Mouse (Mus musculus) heart, adult 2 months (tissue): ENCODE results near the gene Gm9887. TPM values are rescaled to one million over a fixed set of nuclear protein-coding genes. Genes with fewer than 3 reads are reported as not detected.

Source experiments
- DNase-seq, 2 experiments: peaks; one replicate each; pipeline ENCODE4 v3.0.0; 2021
- H3K27ac ChIP-seq: fragments of 200-600 bp; 2 replicates; pipeline ENCODE4 v1.8.1; 2022
- H3K27me3 ChIP-seq: fragments of 200-500 bp; 2 replicates; pipeline ENCODE4 v1.6.1; 2012; ENCODE audit warnings: mild to moderate bottlenecking, low read length, inconsistent platforms, mixed read lengths; ENCODE audit not compliant: control insufficient read depth, insufficient read depth
- H3K36me3 ChIP-seq: fragments of 200-500 bp; 2 replicates; pipeline ENCODE4 v1.6.1; 2012; ENCODE audit warnings: low read length, inconsistent platforms; ENCODE audit not compliant: control insufficient read depth, insufficient read depth
- H3K4me1 ChIP-seq: fragments of 200-500 bp; 2 replicates; pipeline ENCODE4 v1.6.1; 2011; ENCODE audit warnings: low read length; ENCODE audit not compliant: control insufficient read depth, insufficient read depth
- H3K4me3 ChIP-seq: fragments of 200-600 bp; 2 replicates; pipeline ENCODE4 v1.8.1; 2022
- H3K79me2 ChIP-seq: fragments of 200-500 bp; replicated peaks from 2 replicates; pipeline ENCODE4 v1.6.1; 2012; ENCODE audit warnings: mild to moderate bottlenecking, inconsistent platforms, low read length, moderate library complexity, mixed read lengths; ENCODE audit not compliant: control insufficient read depth, insufficient read depth
- H3K9ac ChIP-seq: fragments of 200-500 bp; 2 replicates; pipeline ENCODE4 v1.6.1; 2012; ENCODE audit warnings: low read depth, mild to moderate bottlenecking, control low read depth, inconsistent platforms, low read length, mixed read lengths
- CTCF ChIP-seq: fragments of 200-600 bp; IDR thresholded peaks from 2 replicates; pipeline ENCODE4 v1.8.1; 2022; ENCODE audit warnings: antibody characterized with exemption, mild to moderate bottlenecking, moderate library complexity
- EP300 ChIP-seq: fragments of 200-500 bp; IDR thresholded peaks from 2 replicates; pipeline ENCODE4 v1.6.1; 2011; ENCODE audit warnings: low read depth, low read length, control low read depth; ENCODE audit not compliant: insufficient read depth
- POLR2A ChIP-seq: fragments of 200-500 bp; IDR thresholded peaks from 2 replicates; pipeline ENCODE4 v1.6.1; 2011; ENCODE audit warnings: mild to moderate bottlenecking, low read depth, low read length, control low read depth; ENCODE audit not compliant: insufficient read depth
- WGBS: fragments of 180-500 bp; shearing (Covaris S2); methylation state at CpG from one replicate; pipeline ENCODE4 v1.1.7; 2018; 5-methylcytosine and 5-hydroxymethylcytosine counted together
- intact Hi-C: fragments of 180-260 bp; cut with DNase I; formaldehyde crosslinking; loops from one replicate; pipeline ENCODE4 v1.15.1; 2025
- polyA plus RNA-seq: library from polyadenylated mRNA; depleted of rRNA; stranded (reverse); fragments of >200 nt; gene quantifications from 2 replicates; pipeline ENCODE4 v1.2.3, GENCODE M21; 2012
- total RNA-seq, 2 experiments: library from RNA; stranded (reverse); gene quantifications; 2 replicates each; pipeline ENCODE4 v1.2.3; 2021

The Gm9887 gene
- total and polyA plus RNA-seq, 3 experiments: 0.39 to 0.84 (median 0.80) TPM

DNA sequence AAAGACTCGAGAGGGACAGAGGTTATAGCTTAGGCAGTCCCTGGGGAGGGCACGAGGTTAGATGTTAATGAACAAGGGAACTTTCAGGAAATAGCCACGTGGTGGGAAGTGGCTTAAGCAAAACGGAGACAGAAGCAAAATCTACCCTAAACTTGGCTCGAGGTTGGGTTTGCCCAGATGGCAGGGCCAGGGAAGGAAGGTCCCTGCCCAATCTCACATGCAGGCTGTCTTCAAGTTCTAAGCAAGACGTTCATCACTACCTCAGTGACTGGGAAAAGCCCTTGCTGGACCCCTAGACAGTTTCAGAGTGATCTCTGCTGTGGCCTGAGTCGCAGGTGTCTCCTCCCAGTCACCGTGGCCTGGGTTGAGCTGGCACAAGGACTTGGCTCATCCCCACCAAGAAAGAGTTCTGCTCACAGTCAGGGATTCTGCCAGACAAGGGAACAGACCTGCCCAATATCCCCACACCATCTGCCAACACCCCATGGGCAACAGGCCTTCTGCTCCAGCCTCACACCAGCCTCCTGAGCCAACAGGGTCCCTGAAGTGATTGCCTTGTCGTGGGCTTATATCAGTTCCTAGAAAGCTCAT is 45.5 kb upstream of the Gm9887 start:
- no peak overlapping the region for H3K27ac ChIP-seq
- no peaks in the 10 kb centered on the region for H3K27me3 ChIP-seq
- H3K9ac ChIP-seq: no peak overlapping the region
- peaks cover 4% of the 10 kb centered on the region for H3K4me1 ChIP-seq
- H3K36me3 ChIP-seq: no peaks in the 10 kb centered on the region
- 43% methylated on average over 9 of the region's 9 CpGs for WGBS
- no peak overlapping the region for H3K4me3 ChIP-seq
- no peaks in the 10 kb centered on the region for H3K79me2 ChIP-seq
- DNase-seq: no peak
- TF ChIP-seq CTCF: no peak
- no peak for TF ChIP-seq EP300
- TF ChIP-seq POLR2A: no peak
- intact Hi-C loops: no loop called here

DNA sequence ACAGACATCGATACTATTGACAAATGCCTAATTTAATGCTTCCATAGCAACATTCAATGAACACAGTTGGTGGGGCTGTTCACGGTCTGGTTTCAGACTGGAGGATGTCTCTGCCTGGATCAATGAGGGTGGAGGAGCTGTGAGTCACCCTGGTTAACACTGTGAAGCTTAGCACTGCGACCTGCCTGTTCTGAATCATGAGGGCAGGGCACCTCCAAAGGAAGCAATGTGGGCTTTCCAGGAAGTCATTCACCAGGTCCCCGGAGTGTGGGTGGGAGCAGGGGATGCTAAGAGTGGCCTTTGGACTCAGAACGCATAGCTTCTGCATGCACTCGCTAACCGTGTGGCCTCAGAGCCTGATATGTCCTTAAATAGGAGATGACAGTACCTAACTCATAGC is 44.5 kb upstream of the Gm9887 start:
- intact Hi-C loops: no loop called here
- TF ChIP-seq EP300 (no peak), CTCF (no peak), POLR2A (no peak)
- H3K27me3 ChIP-seq: no peaks in the 10 kb centered on the region
- no peak overlapping the region for H3K9ac ChIP-seq
- peaks cover 4% of the 10 kb centered on the region for H3K4me1 ChIP-seq
- H3K4me3 ChIP-seq: no peak overlapping the region
- H3K79me2 ChIP-seq: no peaks in the 10 kb centered on the region
- H3K36me3 ChIP-seq: no peaks in the 10 kb centered on the region
- 52% methylated on average over 7 of the region's 7 CpGs for WGBS
- no peak overlapping the region for H3K27ac ChIP-seq
- DNase-seq: no peak

DNA sequence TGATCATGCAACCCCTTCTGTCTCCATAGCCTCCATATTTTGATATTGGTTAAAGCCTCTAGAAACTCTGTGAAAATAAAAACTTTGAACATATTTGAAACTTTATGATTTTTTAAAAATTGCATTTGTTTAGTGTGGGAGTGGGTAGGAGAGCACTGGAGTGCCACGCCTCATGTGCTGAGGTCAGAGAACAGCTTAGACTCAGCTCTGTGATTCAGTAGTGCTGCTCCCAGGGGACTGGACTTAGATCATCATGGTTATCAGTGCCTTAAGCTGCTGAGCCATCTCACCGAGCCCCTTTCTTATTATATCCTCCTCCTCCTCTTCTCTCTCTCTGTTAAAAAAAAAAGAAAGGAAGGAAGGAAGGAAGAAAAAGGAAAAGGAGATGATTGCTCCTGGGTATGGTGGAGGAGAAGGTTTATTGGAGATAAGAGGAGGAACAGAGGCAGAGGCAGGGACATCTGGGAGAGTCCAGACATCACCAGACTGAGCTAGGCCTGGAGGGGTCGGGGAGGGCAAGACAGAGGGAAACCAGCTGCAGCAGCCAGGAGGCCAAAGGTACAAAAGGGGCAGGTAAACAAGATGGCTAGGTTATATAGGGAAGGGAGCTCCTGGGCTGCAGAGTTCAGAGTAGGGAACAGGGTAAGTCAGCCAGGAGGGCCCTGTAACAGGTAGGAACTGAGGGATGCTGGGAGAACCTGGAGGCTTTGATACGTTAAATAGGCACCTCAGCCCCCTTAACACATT is 42.7 kb upstream of the Gm9887 start:
- Histone ChIP-seq H3K9ac (no peak overlapping the region), H3K36me3 (no peaks in the 10 kb centered on the region), H3K27me3 (no peaks in the 10 kb centered on the region), H3K27ac (no peak overlapping the region), H3K79me2 (no peaks in the 10 kb centered on the region), H3K4me3 (no peak overlapping the region), H3K4me1 (peaks cover 4% of the 10 kb centered on the region)
- intact Hi-C loops: no loop called here
- TF ChIP-seq CTCF (no peak), EP300 (no peak), POLR2A (no peak)
- 78% methylated on average over 4 of the region's 4 CpGs for whole genome bisulfite sequencing
- peak in 1 of 2 experiments; percentile 38 for DNase-seq

DNA sequence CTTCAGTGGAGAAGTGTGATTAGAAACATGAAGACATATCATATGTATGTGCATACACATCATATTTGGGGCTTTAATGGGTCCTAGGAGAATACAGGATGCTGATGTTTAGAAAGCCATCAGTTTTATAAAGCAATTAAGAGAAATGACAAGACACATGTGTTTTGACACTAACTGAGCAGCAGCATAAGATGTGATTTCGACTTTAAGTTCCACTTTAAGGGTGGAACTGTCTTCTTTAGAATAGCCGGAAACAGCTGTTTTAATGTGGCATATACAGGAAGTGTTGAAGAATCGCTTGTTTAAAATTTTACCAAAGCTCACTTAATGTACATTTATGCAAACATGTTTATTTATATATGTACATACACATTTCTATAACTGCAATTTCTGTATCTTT is 41.0 kb upstream of the Gm9887 start:
- Histone ChIP-seq H3K27ac (no peak overlapping the region; the same call in 1 of the 2 replicates), H3K27me3 (no peaks in the 10 kb centered on the region), H3K9ac (no peak overlapping the region), H3K4me1 (peaks cover 4% of the 10 kb centered on the region), H3K4me3 (no peak overlapping the region), H3K36me3 (no peaks in the 10 kb centered on the region), H3K79me2 (no peaks in the 10 kb centered on the region)
- TF ChIP-seq POLR2A (no peak), CTCF (no peak), EP300 (no peak)
- 42% methylated on average over 3 of the region's 3 CpGs for WGBS
- intact Hi-C loops: no loop called here
- no peak for DNase-seq

DNA sequence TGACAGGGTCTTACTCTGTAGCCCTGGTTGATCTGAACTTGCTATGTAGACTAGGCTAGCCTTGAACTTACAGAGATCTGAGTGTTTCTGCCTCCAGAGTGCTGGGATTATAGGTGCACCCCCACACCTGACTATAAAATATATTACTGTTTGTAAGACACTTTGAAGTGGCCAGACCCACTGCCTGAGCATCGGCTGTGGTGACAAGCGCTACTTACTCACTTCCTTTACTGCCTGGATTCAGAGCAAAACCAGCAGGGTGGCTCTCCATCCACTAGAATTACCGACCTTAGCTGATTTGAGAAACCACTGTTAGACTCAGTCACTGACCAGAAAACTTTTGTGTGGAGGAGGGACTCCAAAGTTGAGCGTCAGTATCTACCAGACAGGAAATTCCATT is 39.7 kb upstream of the Gm9887 start:
- peaks cover 4% of the 10 kb centered on the region for H3K4me1 ChIP-seq
- no peaks in the 10 kb centered on the region for H3K79me2 ChIP-seq
- no peak overlapping the region for H3K4me3 ChIP-seq
- no peak for DNase-seq
- no peak overlapping the region for H3K27ac ChIP-seq
- no peaks in the 10 kb centered on the region for H3K27me3 ChIP-seq
- WGBS: 41% methylated on average over 4 of the region's 4 CpGs
- no peak for TF ChIP-seq POLR2A
- TF ChIP-seq EP300: no peak
- TF ChIP-seq CTCF: no peak
- intact Hi-C loops: no loop called here
- no peaks in the 10 kb centered on the region for H3K36me3 ChIP-seq
- H3K9ac ChIP-seq: no peak overlapping the region

DNA sequence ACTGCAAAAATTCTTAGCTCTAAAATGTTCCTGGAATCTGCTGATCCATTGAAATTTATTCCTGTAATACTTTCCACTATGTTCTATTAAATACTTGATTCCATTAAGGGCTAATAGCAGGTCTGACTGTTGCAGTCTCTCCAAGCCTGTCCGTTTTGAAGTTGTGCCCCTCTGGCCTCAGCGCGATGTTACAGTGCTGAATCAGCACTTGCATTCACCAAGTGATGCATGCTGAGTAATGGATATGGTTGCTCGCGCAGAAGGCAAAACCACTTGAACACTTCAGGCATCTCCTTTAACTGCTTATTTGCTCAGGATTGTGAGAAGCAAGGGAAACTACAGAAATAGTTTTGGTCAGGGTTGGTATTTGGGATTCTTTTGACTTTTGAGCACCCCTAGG is 38.5 kb upstream of the Gm9887 start:
- H3K4me1 ChIP-seq: peaks cover 2% of the 10 kb centered on the region
- no peak overlapping the region for H3K27ac ChIP-seq
- H3K27me3 ChIP-seq: no peaks in the 10 kb centered on the region
- intact Hi-C loops: no loop called here
- no peaks in the 10 kb centered on the region for H3K79me2 ChIP-seq
- no peaks in the 10 kb centered on the region for H3K36me3 ChIP-seq
- TF ChIP-seq CTCF (no peak), POLR2A (no peak), EP300 (no peak)
- 76% methylated on average over 5 of the region's 5 CpGs for WGBS
- no peak for DNase-seq
- H3K4me3 ChIP-seq: no peak overlapping the region
- no peak overlapping the region for H3K9ac ChIP-seq
